Mouse (Mus musculus) c-Kit-positive CD71-positive TER-119-negative erythroid progenitor cells, embryonic 14.5 days (primary cell): ENCODE data around the gene Pla2g12b.

Experiments used
- DNase-seq: peaks from one replicate; pipeline ENCODE4 v3.0.0-alpha.2; 2013; ENCODE audit warnings: low read depth

Pla2g12b gene

DNA sequence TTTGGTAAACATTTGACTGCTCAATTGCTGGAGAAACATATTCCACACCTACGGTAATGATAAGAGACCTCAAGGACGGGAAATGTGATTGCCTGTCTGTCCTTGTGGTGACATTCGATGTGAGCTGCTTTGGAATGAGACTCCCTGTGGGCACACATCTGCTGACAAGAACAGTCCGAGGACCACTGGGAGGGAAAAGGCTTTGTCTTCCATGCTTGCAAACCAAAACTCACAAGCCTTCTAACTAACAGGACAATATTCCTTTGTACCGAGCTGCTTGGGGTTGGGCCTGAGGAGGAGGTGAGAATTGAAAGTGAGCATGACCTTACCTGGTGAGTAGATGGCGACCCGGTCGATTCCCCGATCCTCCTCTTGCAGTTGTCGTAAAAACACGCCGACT lies 63.8 kb downstream of the Pla2g12b start:
- DNase-seq, result no peak

DNA sequence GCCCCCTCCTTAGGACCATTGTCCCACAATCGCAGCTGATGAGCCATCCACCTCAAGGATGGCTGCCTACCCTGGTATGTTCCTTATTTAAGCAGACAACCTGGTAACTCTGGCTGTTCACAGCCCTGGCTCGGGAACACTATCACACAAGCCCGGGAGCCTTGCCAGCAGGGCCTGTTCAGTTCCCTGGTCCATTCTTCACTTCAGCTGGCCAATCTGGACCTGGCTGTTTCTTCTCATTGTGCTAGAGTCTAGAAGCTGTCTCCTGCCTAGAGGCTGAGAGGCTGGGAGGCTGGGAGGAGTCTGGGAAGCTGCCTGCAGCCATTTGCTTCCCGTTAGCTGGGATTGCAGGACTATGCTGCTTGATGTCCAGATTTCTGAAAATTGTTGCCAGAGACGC lies 67.0 kb downstream of the Pla2g12b start:
- no peak for DNase-seq
